ENCODE assay signal across 8 mouse cellular contexts in the genomic region with DNA sequence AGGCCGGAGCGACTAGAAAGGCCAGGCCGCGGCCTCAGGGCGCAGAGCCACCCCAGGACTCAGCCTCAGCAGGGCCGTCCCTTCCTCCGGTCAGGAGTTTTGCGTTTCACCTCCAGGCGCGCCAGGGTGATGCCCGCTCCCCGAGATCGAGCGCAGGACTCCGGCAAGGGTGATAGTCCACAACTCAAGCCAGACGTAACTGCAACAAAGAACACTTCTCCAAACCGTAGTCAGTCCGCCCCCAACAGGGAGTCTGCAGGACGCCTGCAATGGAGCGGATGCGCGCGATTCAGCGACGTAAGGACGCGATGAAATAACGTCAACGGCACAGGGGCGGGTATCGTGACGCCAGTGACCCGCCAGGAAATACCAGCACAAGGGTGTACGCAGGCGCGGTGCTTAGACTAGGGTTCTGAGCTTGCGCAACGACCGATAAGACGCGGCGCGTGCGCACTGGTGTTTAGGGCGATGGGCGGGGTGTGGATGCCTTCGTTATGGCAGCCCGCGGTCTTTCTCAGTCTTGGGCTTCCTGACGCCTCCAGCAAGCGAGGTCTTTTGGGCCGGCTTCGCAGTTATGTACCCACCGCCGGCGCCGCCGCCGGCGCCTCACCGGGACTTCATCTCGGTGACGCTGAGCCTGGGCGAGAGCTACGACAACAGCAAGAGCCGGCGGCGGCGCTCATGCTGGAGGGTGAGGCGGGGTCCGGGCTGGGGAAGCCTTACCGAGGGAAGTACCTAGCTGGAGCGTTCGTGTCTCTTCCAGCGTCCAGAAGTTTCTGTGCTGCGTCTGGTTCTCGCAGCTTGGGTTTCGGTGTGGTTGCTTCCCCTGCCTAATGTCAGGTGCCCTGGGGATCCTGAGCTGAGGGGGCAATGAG. TPM values are rescaled to one million over a fixed set of nuclear protein-coding genes. Genes with fewer than 3 reads are reported as not detected.
DNase-seq lines count a peak whose midpoint lies in the region; ATAC-seq and TF ChIP-seq lines count a peak whose summit lies in the region.

Gene Man1b1 (plus strand): TSS at position 53 of the 875 bp plus-strand sequence.

- H3K4me1 ChIP-seq in heart, embryonic 12.5 days (replicated peaks): peaks cover 17% of the 10 kb centered on the region
- H3K4me1 ChIP-seq in kidney, postnatal 0 days (replicated peaks; ENCODE audit: insufficient read depth, low read length): peaks cover 11% of the 10 kb centered on the region; the same call in 1 of the 2 replicates
- peaks cover 13% of the 10 kb centered on the region for H3K4me1 ChIP-seq in liver, embryonic 11.5 days (replicated peaks; ENCODE audit: control insufficient read depth, insufficient read depth, low read length)
- H3K4me1 ChIP-seq in stomach, embryonic 14.5 days (ENCODE audit: control insufficient read depth, insufficient read depth, low read length): peaks cover 15% of the 10 kb centered on the region

- H3K36me3 ChIP-seq in heart, embryonic 12.5 days: peaks cover 40% of the 10 kb centered on the region
- H3K36me3 ChIP-seq in kidney, postnatal 0 days (ENCODE audit: insufficient read depth, low read length): peaks cover 21% of the 10 kb centered on the region
- H3K36me3 ChIP-seq in liver, embryonic 11.5 days (ENCODE audit: control insufficient read depth, insufficient read depth, low read length): peaks cover 21% of the 10 kb centered on the region
- peaks cover 27% of the 10 kb centered on the region for H3K36me3 ChIP-seq in stomach, embryonic 14.5 days (ENCODE audit: control insufficient read depth, insufficient read depth, low read length)

- peak within 1 kb of the TSS; percentile 89 for H3K4me2 ChIP-seq in heart, embryonic 12.5 days
- peak within 1 kb of the TSS; percentile 91 for H3K4me2 ChIP-seq in kidney, postnatal 0 days (ENCODE audit: low read length)
- peak within 1 kb of the TSS; percentile 97 for H3K4me2 ChIP-seq in liver, embryonic 11.5 days
- H3K4me2 ChIP-seq in stomach, embryonic 14.5 days (replicated peaks; ENCODE audit: low read depth, low read length): peak within 1 kb of the TSS; percentile 95

- H3K27ac ChIP-seq in heart, embryonic 12.5 days (ENCODE audit: poor library complexity, severe bottlenecking): peak within 1 kb of the TSS; percentile 84
- peak within 1 kb of the TSS; percentile 75 for H3K27ac ChIP-seq in kidney, postnatal 0 days
- H3K27ac ChIP-seq in liver, embryonic 11.5 days (ENCODE audit: low read depth, low read length): peak within 1 kb of the TSS; percentile 84
- peak within 1 kb of the TSS; percentile 89 for H3K27ac ChIP-seq in stomach, embryonic 14.5 days (ENCODE audit: low read length)

- ATAC-seq in erythroid progenitor cell, adult 5-6 weeks (replicated peaks; ENCODE audit: low FRiP score, poor library complexity, severe bottlenecking): peak; percentile 97
- peak; percentile 99 for ATAC-seq in heart, embryonic 12.5 days (ENCODE audit: insufficient number of reproducible peaks, low FRiP score)
- ATAC-seq in kidney, postnatal 0 days (replicated peaks; ENCODE audit: low FRiP score, low read depth): peak; percentile 95
- peak; percentile 97 for ATAC-seq in liver, embryonic 11.5 days (replicated peaks; ENCODE audit: low FRiP score)
- ATAC-seq in stomach, embryonic 14.5 days (ENCODE audit: insufficient number of reproducible peaks, insufficient read depth, low FRiP score, low read depth): peak; percentile 98

- peak within 1 kb of the TSS; percentile 95 for H3K4me3 ChIP-seq in heart, embryonic 12.5 days
- peak within 1 kb of the TSS; percentile 56 for H3K4me3 ChIP-seq in kidney, postnatal 0 days (replicated peaks; ENCODE audit: low read depth, low read length)
- peak within 1 kb of the TSS; percentile 88 for H3K4me3 ChIP-seq in liver, embryonic 11.5 days (ENCODE audit: low read depth, low read length)
- H3K4me3 ChIP-seq in stomach, embryonic 14.5 days (ENCODE audit: low read depth, low read length): peak within 1 kb of the TSS; percentile 95

- no peaks in the 10 kb centered on the region for H3K9me3 ChIP-seq in heart, embryonic 12.5 days (replicated peaks)
- H3K9me3 ChIP-seq in kidney, postnatal 0 days (replicated peaks; ENCODE audit: low read length): no peaks in the 10 kb centered on the region
- H3K9me3 ChIP-seq in liver, embryonic 11.5 days (ENCODE audit: control insufficient read depth, low read length): no peaks in the 10 kb centered on the region
- no peaks in the 10 kb centered on the region for H3K9me3 ChIP-seq in stomach, embryonic 14.5 days (ENCODE audit: control insufficient read depth, low read depth, low read length)

- WGBS in heart, embryonic 12.5 days: under 1% methylated on average over 77 of the region's 78 CpGs
- WGBS in kidney, postnatal 0 days: under 1% methylated on average over 78 of the region's 78 CpGs
- under 1% methylated on average over 78 of the region's 78 CpGs for WGBS in liver, embryonic 11.5 days
- under 1% methylated on average over 76 of the region's 78 CpGs for WGBS in stomach, embryonic 14.5 days

- peak; percentile 52; the same call in 1 of the 2 replicates for TF ChIP-seq CTCF in kidney, postnatal 0 days (IDR thresholded peaks at IDR 0.05; ENCODE audit: low read depth)

- peak within 1 kb of the TSS; percentile 98 for H3K9ac ChIP-seq in heart, embryonic 12.5 days
- peak within 1 kb of the TSS; percentile 78 for H3K9ac ChIP-seq in kidney, postnatal 0 days (ENCODE audit: low read depth, low read length)
- peak within 1 kb of the TSS; percentile 91 for H3K9ac ChIP-seq in liver, embryonic 11.5 days (ENCODE audit: low read depth, low read length)
- H3K9ac ChIP-seq in stomach, embryonic 14.5 days (replicated peaks; ENCODE audit: low read depth, low read length): peak within 1 kb of the TSS; percentile 81

- H3K27me3 ChIP-seq in heart, embryonic 12.5 days (replicated peaks): no peaks in the 10 kb centered on the region
- H3K27me3 ChIP-seq in kidney, postnatal 0 days (ENCODE audit: insufficient read depth, low read length): no peaks in the 10 kb centered on the region
- no peaks in the 10 kb centered on the region for H3K27me3 ChIP-seq in liver, embryonic 11.5 days (replicated peaks; ENCODE audit: control insufficient read depth, insufficient read depth, low read length)
- no peaks in the 10 kb centered on the region for H3K27me3 ChIP-seq in stomach, embryonic 14.5 days (ENCODE audit: control insufficient read depth, insufficient read depth, low read length)

- peak; percentile 99 for DNase-seq in CD4-positive helper T cell, adult 2 months (ENCODE audit: low read depth, low spot score)
- DNase-seq in brain, embryonic 18.5 days (ENCODE audit: low read depth, low spot score): peak; percentile 98
- peak; percentile 99 for DNase-seq in kidney, postnatal 0 days (ENCODE audit: low spot score)
- DNase-seq in liver, embryonic 11.5 days (ENCODE audit: low spot score): peak; percentile 98
- peak; percentile 100 for DNase-seq in naive thymus-derived CD4-positive, alpha-beta T cell, adult 2 months (ENCODE audit: low read depth)

RNA-seq across cellular contexts. Expression of gene Man1b1, which starts in this region (rescaled TPM):
- total RNA-seq in erythroid progenitor cell, adult 5-6 weeks (2015; ENCODE audit: low replicate concordance): 20.9 and 40.2 TPM in 2 replicates
- 34.1 and 51.6 TPM in 2 replicates for total RNA-seq in erythroid progenitor cell, adult 5-6 weeks (2017; ENCODE audit: low replicate concordance)
- 34.0 and 40.9 TPM in 2 replicates for polyA plus RNA-seq in heart, embryonic 12.5 days (2016; fragmentation: Nextera tagmentation; extraction: Ambion mirVana)
- 57.9 and 59.6 TPM in 2 replicates for polyA plus RNA-seq in kidney, postnatal 0 days (2015; fragmentation: Nextera tagmentation; extraction: Ambion mirVana)
- polyA plus RNA-seq in liver, embryonic 11.5 days (2014; fragmentation: Nextera tagmentation; extraction: Ambion mirVana): 48.3 and 62.9 TPM in 2 replicates
- 98.7 and 111 TPM in 2 replicates for polyA plus RNA-seq in stomach, embryonic 14.5 days (2014; fragmentation: Nextera tagmentation; extraction: Ambion mirVana)

Comparison
In these comparisons a context has a peak if more than half of its experiments do, and no peak if none do; other contexts are left out.
1. Peak in every context shown above with its lines: DNase-seq, ATAC-seq, H3K4me3 ChIP-seq and H3K27ac ChIP-seq.